Mouse (Mus musculus) embryonic facial prominence, embryonic 10.5 days (tissue): ENCODE data around the gene Slc20a1. TPM values are rescaled to one million over a fixed set of nuclear protein-coding genes. Genes with fewer than 3 reads are reported as not detected.

Source experiments
- DNase-seq: peaks from one replicate; pipeline ENCODE4 v3.0.0-alpha.2; 2017; ENCODE audit warnings: low spot score
- H3K27ac ChIP-seq: fragments of 300-500 bp; sonication (generic); replicated peaks from 2 replicates; pipeline ENCODE4 v1.5.1; 2016; ENCODE audit warnings: mild to moderate bottlenecking
- H3K27me3 ChIP-seq: fragments of 300-500 bp; sonication (generic); replicated peaks from 2 replicates; pipeline ENCODE4 v1.6.1; 2016; ENCODE audit warnings: low read depth, mild to moderate bottlenecking; ENCODE audit not compliant: poor library complexity, severe bottlenecking
- H3K36me3 ChIP-seq: fragments of 300-500 bp; sonication (generic); replicated peaks from 2 replicates; pipeline ENCODE4 v1.6.1; 2016; ENCODE audit warnings: mild to moderate bottlenecking, moderate library complexity
- H3K4me1 ChIP-seq: fragments of 300-500 bp; sonication (generic); 2 replicates; pipeline ENCODE4 v1.6.1; 2016
- H3K4me3 ChIP-seq: fragments of 300-500 bp; sonication (generic); 2 replicates; pipeline ENCODE4 v1.5.1; 2016; ENCODE audit warnings: mild to moderate bottlenecking, moderate library complexity
- H3K9me3 ChIP-seq: fragments of 300-500 bp; sonication (generic); 2 replicates; pipeline ENCODE4 v1.6.1; 2016; ENCODE audit warnings: mild to moderate bottlenecking
- WGBS: fragments of 180-500 bp; shearing (Covaris S2); methylation state at CpG from one replicate; pipeline ENCODE4 v1.1.7; 2016; 5-methylcytosine and 5-hydroxymethylcytosine counted together
- polyA plus RNA-seq: library from polyadenylated mRNA; unstranded; fragments of >200 nt; fragmentation: Nextera tagmentation; extraction: Ambion mirVana; gene quantifications from 2 replicates; pipeline ENCODE4 v1.2.1, GENCODE M21; 2016

Slc20a1 gene
- polyA plus RNA-seq, 1 experiment from 2014 or later, result 50.4 TPM

DNA sequence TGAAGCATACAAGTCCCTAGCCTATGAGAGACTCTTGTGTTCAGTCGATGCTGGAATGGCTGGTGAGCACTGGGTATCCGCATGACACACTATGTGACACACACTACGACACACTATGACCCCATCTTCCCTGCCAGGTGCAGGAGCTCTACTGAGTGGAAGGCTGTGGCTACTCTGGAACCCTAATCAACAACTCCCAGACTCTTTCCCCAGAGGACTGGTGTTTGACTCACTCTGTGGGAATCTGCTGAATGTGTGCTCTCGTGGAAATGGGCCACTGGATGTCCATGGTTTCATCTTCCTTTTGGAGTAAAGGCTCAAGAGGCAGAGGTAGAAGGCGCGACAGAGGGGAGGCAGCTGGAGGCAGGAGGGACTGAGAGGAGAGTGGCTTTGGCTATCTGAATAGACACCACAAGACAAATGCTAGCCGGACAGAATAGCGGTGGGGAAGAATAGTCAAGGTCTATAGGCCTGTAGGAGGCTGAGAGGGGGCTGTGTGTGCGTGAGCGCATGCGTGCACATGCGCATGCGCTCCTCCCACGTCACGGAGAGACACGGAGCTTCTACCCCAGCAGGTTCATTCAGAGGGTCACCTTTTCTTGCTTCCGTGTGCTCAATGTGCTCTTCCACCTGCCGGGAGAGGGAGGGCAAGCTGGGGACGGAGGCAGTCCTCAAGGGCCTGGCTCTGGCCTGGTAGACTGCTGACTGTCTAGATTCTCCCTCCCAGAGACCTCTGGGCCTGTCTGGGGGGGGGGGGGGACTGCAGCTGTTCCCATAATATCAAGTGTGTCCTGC lies 54.5 kb downstream of the Slc20a1 start:
- Histone ChIP-seq H3K27me3 (no peaks in the 10 kb centered on the region), H3K9me3 (no peaks in the 10 kb centered on the region), H3K4me3 (no peak overlapping the region), H3K4me1 (peaks cover 16% of the 10 kb centered on the region), H3K27ac (no peak overlapping the region), H3K36me3 (no peaks in the 10 kb centered on the region)
- 87% methylated on average over 19 of the region's 19 CpGs for WGBS
- no peak for DNase-seq

DNA sequence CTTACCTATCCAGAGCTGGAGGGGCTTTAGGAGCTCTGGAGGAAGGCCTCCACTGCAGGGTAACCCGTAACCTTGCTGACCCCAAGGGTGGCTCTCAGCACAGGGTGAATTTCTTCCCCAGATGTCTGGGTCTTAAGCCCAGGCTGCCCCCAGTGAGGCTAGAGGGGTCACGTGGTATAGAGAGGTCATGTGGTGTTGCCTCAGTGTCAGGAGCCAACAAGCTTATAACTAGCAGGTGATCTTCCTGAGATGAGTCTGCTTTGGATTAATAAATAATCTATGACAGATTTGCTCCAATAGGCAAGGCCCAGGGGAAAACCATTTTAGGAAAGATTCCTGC lies 55.0 kb downstream of the Slc20a1 start:
- no peak for DNase-seq
- H3K27me3 ChIP-seq, result no peaks in the 10 kb centered on the region
- no peaks in the 10 kb centered on the region for H3K36me3 ChIP-seq
- H3K4me3 ChIP-seq, result no peak overlapping the region
- no peak overlapping the region for H3K27ac ChIP-seq
- H3K4me1 ChIP-seq, result peaks cover 18% of the 10 kb centered on the region
- WGBS, result 68% methylated on average over 2 of the region's 2 CpGs
- H3K9me3 ChIP-seq, result no peaks in the 10 kb centered on the region

DNA sequence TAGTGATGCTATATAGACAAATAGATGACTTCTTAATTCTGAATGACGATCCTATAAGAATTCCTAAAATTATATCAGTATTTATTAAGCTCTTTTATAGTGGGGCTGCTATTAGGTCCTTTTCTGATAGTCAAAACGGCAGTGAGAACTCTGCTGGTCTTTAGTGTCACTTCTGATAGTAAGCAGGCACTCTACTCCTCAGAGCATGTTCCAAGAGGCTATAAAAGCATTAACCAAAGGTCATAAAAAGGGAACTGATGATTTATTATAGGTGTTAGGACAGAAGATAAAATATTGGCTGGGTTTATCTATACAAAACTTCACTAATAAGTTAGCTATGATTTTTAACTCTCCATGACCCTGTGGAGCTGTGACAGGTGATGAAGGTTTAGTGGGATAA lies 55.5 kb downstream of the Slc20a1 start:
- Histone ChIP-seq H3K27ac (no peak overlapping the region), H3K4me1 (peaks cover 18% of the 10 kb centered on the region), H3K9me3 (no peaks in the 10 kb centered on the region), H3K36me3 (no peaks in the 10 kb centered on the region), H3K4me3 (no peak overlapping the region), H3K27me3 (no peaks in the 10 kb centered on the region)
- WGBS, result 77% methylated on average over 2 of the region's 2 CpGs
- no peak for DNase-seq

DNA sequence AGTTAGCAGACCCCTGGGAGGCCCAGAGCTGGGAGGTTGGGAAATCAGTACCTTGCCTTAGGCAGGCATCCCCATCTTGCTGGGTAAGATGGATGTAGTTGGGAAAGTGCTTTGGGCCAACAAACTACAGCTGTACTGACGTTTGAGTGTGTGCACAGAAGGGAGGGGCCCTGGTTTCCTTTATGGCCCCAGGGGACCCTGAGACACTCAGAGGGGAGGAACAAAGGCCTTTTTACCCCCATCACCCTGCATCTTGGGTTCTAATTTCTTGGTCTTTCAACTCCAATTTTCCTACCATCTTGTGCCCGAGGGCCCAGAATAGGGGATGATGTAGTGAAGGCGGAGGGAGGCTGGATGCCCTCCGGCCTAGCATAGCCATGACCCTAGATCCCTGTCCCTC lies 57.4 kb downstream of the Slc20a1 start:
- Histone ChIP-seq H3K27me3 (no peaks in the 10 kb centered on the region), H3K36me3 (no peaks in the 10 kb centered on the region), H3K9me3 (no peaks in the 10 kb centered on the region), H3K27ac (peak overlapping the region; percentile 30; the same call in 1 of the 2 replicates), H3K4me1 (peaks cover 20% of the 10 kb centered on the region), H3K4me3 (no peak overlapping the region)
- no peak for DNase-seq
- 57% methylated on average over 4 of the region's 4 CpGs for WGBS

DNA sequence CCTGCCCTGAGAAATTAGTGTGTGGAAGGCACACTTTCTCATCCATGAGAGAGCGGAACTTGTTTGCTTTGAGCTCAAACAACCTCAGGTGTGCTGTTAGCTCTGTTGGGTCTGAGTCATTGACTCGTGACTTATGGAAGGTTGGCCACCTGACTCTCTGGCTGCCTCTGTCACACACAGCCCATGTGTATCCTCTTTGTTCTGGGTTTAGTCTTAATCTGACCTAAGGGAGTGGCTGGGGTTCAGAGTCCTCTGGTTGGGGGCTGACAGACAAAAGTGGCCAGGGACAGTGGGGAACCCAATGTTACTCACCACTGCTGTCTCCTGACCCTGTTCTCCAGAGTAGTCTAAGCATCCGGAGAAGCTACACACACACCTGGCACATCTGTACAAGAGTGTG lies 59.5 kb downstream of the Slc20a1 start:
- 90% methylated on average over 3 of the region's 3 CpGs for WGBS
- no peaks in the 10 kb centered on the region for H3K36me3 ChIP-seq
- H3K27me3 ChIP-seq, result no peaks in the 10 kb centered on the region
- no peak for DNase-seq
- H3K4me3 ChIP-seq, result no peak overlapping the region
- 0 out of 2 replicates have a peak overlapping the region, but pooled peaks have one; percentile 57 for H3K27ac ChIP-seq
- no peaks in the 10 kb centered on the region for H3K9me3 ChIP-seq
- peaks cover 23% of the 10 kb centered on the region for H3K4me1 ChIP-seq

DNA sequence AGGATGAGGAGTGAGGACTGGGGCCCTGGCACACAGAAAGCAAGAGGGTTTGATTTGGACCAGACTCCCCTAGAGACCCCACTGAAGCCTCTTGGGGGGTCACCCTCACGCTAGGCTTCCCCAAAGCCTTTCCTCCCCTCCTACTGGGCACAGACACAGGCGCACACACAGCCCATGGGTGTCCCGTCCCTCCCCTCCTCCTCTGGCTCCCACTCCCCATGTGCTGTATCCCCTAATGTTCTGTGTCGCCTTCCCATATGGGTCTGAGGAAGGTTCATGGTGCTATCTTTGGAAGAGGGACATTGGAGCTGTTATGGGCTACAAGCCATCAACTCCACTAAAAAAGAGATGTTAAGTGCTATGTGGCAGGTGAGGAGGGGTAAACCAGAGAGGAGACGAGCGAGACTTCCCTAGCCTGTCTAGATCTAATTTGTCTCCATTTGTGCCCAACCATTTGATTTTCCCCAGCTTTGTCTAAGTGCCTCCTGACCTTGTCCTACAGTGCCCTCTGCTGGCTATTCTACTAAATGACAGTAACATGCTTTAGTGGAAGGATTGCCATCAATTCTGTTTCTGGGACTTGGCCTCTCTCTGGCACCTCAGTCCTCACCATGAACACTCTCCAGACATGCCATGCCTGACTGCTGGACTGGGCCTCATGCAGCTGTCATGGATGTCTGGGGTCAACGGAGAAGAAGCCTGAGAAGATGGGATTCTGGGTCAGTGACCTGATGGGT lies 60.1 kb downstream of the Slc20a1 start:
- DNase-seq, result peak; percentile 61
- Histone ChIP-seq H3K27me3 (no peaks in the 10 kb centered on the region), H3K4me1 (peaks cover 18% of the 10 kb centered on the region), H3K4me3 (no peak overlapping the region), H3K27ac (0 out of 2 replicates have a peak overlapping the region, but pooled peaks have one; percentile 57), H3K9me3 (no peaks in the 10 kb centered on the region), H3K36me3 (no peaks in the 10 kb centered on the region)
- WGBS, result 40% methylated on average over 7 of the region's 7 CpGs

DNA sequence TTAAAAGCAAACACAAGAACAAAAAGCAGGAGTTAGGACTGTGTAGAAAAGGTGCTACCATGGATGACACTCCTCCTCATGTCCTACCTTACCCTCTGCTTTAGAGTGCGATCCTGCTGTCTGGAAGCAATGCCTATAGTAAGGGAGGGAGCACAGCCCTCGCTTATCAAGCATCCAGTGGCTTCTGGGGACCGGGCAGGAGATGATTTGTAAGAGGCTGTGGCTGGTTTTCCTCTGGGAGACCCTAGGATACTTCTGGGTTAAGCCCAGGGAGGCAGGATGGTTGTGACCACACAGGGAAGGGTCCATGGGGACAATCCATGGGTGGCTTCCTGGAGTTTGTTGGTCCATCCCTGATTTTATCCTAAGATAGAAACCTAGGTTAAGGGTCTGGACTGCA lies 62.1 kb downstream of the Slc20a1 start:
- no peak overlapping the region for H3K4me3 ChIP-seq
- H3K27ac ChIP-seq, result no peak overlapping the region
- H3K36me3 ChIP-seq, result no peaks in the 10 kb centered on the region
- no peaks in the 10 kb centered on the region for H3K9me3 ChIP-seq
- no peaks in the 10 kb centered on the region for H3K27me3 ChIP-seq
- DNase-seq, result no peak
- WGBS, result 72% methylated on average over 3 of the region's 3 CpGs
- H3K4me1 ChIP-seq, result peaks cover 18% of the 10 kb centered on the region

Other genes with a start within 250 kb of the Slc20a1 start
- 1.0 and 1.1 TPM in 2 replicates for gene Zc3h6, start 231.4 kb upstream of the Slc20a1 start, polyA plus RNA-seq
- 14.8 and 16.2 TPM in 2 replicates for gene Gm10762, start 231.0 kb upstream of the Slc20a1 start, polyA plus RNA-seq
- 0.07 TPM in 1 of 2 replicates, not detected in the other for gene Vinac1, start 150.6 kb upstream of the Slc20a1 start, polyA plus RNA-seq
- 14.3 and 14.7 TPM in 2 replicates for gene Ttl, start 132.8 kb upstream of the Slc20a1 start, polyA plus RNA-seq
- gene Polr1b, start 97.8 kb upstream of the Slc20a1 start, polyA plus RNA-seq, result 48.7 and 48.9 TPM in 2 replicates
- 25.6 and 29.0 TPM in 2 replicates for gene Chchd5, start 69.1 kb upstream of the Slc20a1 start, polyA plus RNA-seq
- 63.1 and 65.4 TPM in 2 replicates for gene Ckap2l, start 98.4 kb downstream of the Slc20a1 start, polyA plus RNA-seq
- not detected in 2 replicates for gene Il1a, start 111.2 kb downstream of the Slc20a1 start, polyA plus RNA-seq
- not detected in 2 replicates for gene Il1b, start 172.4 kb downstream of the Slc20a1 start, polyA plus RNA-seq